Mouse (Mus musculus): ENCODE data around the gene Abhd17b.

Abhd17b gene

DNA sequence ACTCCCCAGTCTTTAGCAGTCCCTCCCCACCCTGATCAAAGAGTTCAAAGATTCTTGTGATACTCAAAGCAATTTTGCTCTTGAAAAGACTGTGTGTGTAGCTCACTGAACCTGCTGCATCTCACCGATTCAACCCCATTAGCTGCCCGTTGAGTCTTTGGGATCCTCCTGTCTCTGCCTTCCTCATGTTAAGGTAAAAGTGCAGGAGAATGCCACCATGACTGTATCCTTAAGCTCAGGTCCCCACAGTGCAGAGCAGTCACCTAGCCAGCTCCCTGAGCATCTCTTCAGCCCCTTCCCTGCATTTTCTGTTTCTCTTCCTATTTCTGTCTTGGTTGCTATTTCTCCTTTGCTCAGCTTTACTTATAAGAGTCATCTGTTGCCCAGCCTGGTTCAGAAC lies 80.2 kb downstream of the Abhd17b start:
- DNase-seq (ENCODE audit: low spot score), result no peak

DNA sequence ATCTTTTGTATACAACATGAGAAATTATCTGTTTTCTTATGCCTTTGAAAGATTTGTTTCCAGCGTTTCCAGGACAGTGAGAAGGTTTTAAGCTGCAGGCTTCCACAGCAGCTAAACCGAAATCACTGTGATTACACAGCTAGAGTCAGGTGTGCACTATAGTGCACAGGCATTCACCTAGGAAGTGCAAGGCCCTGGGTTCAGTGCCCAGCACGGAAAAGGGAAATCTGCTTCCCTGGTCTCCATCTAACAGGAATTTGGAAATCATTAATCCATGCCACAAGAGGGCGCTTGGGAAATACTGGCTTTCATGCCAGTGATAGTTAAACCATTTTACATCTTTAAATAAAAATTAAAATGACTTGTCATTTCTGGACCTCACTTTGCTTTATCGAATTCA lies 81.1 kb downstream of the Abhd17b start:
- DNase-seq (ENCODE audit: low spot score), result no peak
